Mouse (Mus musculus): ENCODE data around the gene Flot1.
"Not testable (repeated sequence)": the region's sequence is repeated elsewhere in the genome, so short reads cannot be mapped to it uniquely, and the experiment has no call there.

Gene Flot1

DNA sequence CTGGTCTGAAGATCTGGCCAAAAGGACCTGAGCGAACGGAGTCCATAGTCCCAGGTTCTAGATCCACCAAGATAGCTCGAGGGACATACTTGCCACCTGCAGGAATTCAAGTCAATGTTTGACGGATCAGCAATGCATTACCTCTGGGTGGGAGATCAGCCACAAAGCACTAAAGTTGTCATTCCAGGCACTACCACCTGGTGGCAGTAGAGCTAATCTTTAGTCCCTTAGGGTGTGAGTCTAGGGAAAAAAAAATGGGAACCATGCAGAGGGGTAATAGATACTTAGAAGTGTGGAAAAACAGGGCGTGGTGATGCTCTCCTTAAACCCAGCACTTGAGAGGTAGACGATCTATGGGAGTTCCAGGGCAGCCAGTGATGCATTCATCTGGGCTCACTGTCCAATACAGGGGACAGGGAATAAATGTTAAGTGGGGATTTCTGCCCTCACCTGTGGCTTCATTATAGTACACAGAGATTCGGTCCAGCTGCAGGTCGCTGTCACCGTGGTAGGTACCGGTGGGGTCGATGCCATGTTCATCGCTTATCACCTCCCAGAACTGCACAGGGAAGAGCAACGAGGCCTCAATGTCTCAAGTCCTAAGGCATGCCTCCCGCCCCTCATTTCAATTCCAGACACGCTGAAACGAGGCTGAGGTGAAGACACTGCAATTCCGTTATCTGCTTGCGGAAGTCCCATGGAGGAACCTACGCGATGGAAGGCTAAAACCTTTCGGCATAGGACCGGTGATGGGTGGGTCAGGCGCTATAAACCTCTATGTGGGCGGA is 13.3 kb downstream of the Flot1 start:
- DNase-seq (ENCODE audit: low spot score), result peak; percentile 87

GRCm38 (mm10) chr17:35836991-35837422 is 14.0 kb downstream of the Flot1 start:
- DNase-seq (ENCODE audit: low spot score), result peak; percentile 75

DNA sequence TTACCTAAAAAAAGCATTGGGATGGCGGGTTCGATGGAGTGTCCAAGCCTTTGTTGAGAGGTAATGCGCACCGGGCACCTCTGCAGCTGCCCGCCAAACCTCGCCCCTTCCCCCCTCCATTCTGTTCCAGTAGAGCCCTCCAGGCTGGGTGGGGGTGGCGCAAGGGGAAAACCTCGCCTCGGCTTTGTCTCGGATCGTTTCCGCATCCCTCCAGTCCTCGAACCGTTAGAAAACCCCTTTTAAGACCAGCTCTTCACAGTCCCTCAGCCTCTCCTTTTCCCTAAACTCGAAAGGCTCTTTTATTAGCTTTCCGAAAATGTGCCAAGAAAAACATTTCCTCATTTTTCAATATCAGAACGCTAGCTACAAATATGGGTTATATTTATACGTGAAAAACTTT is 14.5 kb downstream of the Flot1 start:
- no peak for DNase-seq (ENCODE audit: low spot score)

- DNase-seq (ENCODE audit: low spot score), result peak; percentile 95
Observed at GRCm38 (mm10) chr17:35838122-35838544, 15.1 kb downstream of the Flot1 start, which contains the start of gene Tubb5. Gene Tubb5, minus strand, starts transcription at chr17:35838306.

DNA sequence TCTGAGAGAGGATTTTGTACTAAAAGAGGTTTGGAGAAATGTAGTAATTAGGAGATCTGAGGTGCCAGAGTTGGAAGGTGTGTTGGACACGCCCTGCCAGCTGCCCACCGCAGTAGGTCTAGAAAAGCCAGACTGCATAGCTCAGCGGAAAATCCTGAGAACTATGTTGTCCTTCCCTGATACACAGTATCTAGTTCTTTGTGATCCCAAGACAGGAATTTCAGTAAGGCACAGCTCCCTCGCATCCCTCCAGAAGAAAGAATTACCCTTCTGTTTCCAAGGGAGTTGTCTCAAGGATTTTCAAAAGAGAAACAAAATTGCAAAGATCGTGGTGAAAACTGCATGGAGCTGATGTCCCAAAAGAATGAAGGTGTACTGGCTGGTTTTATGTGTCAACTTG is 15.5 kb downstream of the Flot1 start:
- DNase-seq (ENCODE audit: low spot score), result no peak

DNA sequence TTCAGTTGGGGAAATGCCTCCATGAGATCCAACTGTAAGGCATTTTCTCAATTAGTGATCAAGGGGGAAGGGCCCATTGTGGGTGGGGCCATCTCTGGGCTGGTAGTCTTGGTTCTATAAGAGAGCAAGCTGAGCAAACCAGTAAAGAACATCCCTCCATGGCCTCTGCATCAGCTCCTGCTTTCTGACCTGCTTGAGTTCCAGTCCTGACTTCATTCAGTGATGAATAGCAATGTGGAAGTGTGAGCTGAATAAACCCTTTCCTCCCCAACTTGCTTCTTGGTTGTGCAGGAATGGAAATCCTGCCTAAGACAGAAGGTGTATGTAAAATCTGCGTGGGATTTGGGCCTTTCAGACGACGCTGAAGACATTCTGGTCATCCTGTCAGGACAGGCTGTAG is 16.0 kb downstream of the Flot1 start:
- not testable (repeated sequence) for DNase-seq (ENCODE audit: low spot score)

DNA sequence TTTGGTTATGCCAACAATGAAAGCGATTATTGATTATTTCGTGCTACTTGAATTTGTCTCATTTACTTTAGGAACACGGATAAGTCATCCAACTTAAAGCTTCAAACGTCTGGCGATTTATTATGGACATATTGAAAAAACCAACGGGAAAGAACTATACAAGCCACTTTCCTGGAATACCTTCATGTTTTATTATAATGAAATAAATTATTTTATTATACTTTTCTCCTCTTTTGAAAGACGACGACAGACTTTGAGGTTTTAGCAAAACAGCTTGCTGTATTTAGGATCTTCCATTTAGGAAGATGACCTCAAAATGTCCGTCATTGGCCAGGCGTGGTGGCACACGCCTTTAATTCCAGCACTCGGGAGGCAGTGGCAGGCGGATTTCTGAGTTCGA is 17.5 kb downstream of the Flot1 start:
- no peak for DNase-seq (ENCODE audit: low spot score)

DNA sequence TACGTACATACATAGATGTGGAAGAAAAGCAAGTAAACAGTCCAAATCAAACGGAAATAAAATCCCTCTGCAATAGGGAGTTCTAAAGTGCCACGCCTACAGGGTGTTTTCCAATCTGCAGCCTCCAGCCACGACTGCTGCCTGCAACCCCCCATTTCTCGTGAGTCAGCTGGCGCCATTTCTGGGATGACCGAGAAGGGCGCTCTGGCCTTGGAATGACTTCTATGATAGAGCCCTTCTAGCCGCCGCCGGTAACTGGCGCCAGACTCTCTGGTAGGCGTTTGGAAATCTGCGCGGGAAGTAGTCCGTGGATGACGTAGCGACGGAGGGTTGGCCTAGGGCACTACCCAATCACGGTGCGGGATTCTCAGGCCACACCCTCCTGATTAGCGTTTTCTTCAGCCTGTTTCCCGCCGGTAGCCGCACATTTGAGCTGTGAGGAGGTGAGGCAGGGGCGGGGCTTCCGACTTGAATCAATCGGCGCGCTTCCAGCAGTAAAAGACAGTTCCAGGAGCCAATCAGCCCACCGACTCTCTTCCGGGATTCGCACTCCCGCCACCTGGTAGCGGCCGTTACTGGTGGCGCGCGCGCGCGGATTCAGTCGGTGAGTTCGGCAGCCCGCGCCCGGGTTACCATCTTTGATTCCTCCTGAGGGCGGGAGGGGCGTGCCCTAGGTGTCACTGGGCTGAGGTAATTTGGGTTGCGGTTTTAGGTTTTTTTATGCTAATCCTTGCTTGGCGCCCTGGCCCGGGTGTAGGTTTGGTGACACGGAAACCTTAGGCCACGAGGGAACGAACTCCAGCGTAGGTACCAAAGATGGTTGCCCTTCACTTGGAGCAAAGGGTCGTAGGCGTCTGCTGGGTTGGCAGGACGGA is 18.3 kb downstream of the Flot1 start, which contains the start of gene Mdc1:
TSS of gene Mdc1 (plus strand) at position 440 of the 875 bp plus-strand sequence.
- peak; percentile 100 for DNase-seq (ENCODE audit: low spot score)

DNA sequence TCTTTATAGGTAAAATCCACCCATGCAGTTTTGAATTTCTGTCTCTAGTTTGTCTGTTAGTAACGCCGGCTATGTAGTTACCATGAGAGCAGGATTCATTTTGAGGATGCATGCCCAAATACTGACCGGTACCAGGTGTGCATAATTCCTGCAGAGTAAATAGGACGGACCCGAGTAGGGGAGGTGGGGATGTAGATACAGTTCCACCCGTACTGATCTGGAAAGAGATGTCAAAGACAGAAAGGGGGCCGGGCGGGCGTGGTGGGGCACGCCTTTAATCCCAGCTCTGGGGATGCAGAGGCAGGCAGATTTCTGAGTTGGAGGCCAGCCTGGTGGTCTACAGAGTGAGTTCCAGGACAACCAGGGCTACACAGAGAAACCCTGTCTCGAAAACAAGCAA is 19.0 kb downstream of the Flot1 start:
- no peak for DNase-seq (ENCODE audit: low spot score)

DNA sequence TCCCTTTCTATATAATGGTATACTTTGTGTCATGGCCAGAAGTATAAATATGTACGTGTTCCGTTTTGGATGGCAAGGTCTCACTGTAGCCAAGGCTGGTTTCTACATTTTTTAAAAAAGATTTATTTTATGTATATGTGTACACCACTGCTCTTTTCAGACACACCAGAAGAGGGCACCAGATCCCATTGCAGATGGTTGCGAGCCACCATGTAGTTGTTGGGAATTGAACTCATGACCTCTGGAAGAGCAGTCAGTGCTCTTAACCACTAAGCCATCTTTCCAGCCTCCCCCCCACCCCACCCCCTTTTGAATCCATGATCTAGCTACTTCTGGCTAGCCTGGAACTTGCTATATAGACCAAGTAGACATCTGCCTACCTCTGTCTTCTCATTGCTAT is 20.5 kb downstream of the Flot1 start:
- DNase-seq (ENCODE audit: low spot score), result no peak

DNA sequence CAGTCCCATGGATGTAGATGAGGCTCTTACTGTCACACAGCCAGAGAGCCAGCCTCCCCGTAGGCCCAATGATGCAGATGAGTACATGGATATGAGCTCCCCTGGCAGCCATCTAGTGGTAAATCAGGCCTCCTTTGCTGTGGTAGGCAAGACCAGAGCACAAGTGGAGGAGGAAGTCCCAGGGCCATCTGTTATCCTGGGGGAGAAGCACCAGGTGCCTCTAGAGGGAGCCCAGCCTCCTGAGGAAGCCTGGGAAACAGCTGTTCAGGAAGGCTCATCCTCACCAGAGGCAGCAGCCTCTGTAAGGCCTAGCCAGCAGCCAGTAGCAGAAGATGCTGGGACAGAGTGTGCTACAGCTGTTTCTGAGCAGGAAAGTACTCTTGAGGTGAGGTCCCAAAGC is 25.1 kb downstream of the Flot1 start:
- no peak for DNase-seq (ENCODE audit: low spot score)

GRCm38 (mm10) chr17:35850974-35851373 is 27.9 kb downstream of the Flot1 start:
- no peak for DNase-seq (ENCODE audit: low spot score)

GRCm38 (mm10) chr17:35859371-35859770 is 36.3 kb downstream of the Flot1 start:
- no peak for DNase-seq (ENCODE audit: low spot score)

DNA sequence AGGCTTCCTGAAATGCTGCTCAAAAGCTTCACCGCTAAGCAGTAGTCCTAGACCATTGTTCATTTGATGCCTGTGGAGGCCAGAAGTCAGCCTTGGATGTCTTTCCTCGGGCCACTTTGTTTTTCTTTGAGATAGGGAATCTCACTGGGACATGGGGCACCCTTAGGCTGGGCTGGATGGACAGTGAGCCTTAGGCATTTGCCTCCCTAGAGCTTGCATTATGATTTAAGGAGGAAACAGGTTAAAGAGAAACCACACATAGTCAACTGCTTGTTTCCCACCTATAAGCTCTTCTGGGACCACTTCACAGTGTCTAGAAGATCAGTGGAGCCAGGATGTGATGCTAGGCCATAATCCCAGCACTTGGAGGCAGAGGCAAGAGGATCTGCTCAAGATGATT is 36.8 kb downstream of the Flot1 start:
- DNase-seq (ENCODE audit: low spot score), result no peak

GRCm38 (mm10) chr17:35860831-35861197 is 37.8 kb downstream of the Flot1 start:
- no peak for DNase-seq (ENCODE audit: low spot score)

DNA sequence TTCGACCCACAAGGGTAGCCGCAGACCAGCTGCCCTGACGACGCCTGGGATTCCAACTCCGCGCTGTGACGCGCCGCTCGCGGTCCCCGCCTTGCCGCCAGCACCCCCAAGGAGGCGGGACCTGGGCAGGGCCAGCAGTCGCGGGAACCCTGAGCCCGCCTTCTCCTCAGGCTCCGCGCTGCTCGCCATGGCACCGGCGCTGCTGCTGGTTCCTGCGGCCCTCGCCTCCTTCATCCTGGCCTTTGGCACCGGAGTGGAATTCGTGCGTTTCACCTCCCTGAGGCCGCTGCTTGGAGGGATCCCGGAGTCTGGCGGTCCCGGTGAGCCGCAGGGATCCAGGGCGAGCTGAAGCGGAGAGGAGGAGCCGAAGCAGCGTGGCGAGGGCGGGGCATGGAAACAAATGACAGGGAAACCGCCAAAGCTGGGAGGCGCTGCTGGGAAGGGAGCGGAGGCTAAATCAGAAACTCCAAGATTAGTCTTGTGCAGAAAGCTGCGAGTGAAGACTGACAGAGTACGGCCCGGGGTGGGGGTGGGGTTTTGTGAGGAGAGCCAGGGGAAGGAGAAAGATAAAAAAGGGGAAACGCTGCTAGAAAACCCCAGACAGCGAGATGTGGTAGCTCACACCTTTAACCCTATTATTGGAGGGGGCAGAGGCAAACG is 38.3 kb downstream of the Flot1 start, which contains the start of gene Nrm:
TSS of gene Nrm (plus strand) at position 121 of the 660 bp plus-strand sequence.
- DNase-seq (ENCODE audit: low spot score), result no peak

- DNase-seq (ENCODE audit: low spot score), result no peak
Observed at GRCm38 (mm10) chr17:35864832-35865353, 41.9 kb downstream of the Flot1 start.

DNA sequence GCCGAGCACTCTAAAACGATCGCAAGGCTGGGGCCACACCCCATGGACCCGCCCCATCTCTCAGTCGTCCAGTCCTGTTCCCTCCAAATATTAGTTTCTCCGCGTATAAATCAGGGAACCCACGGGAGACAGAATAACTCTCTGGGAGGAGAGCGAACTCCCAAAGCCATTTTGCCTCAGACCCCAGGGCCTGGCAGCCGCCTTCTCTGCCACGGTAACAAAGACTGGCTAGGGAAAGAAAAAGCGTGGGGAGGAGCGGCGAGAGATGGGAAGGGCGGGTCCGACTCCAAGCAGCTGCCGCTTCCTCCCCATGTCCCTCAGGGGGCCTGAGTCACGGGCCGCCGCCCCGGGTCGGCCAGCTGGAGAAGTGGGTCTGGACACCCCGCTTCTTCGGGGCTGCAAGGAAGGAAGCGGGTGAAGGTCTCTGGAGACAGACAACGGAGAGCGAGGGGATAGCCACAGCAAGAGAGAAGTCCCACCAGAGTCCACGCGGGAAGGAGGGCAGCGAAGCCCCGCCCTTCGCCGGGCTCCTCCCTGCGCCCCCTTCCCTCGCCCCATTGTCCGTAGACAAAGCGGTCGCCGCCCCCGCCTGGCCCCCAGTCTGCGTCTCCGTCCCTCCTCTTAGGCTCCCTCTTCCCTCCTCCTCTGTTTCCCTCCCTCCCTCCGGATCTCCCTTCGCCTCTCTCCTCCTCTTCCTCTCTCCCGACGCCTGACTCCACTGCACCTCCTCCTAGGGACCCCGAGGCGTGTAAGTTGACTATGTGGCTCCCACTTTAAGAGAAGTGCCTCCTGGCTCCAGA is 42.7 kb downstream of the Flot1 start, which contains the start of gene Ppp1r18:
TSS of gene Ppp1r18 (plus strand) at position 113 of the 800 bp plus-strand sequence.
- DNase-seq (ENCODE audit: low spot score), result no peak

- no peak for DNase-seq (ENCODE audit: low spot score)
Observed at GRCm38 (mm10) chr17:35866281-35866831, 43.3 kb downstream of the Flot1 start.
